Mouse (Mus musculus): ENCODE measurements around the gene Strap.
A peak's percentile ranks its signal among the peaks of the same experiment; 100 is the strongest.

Strap gene

GRCm38 (mm10) chr6:137723898-137724297 lies 11.0 kb upstream of the Strap start:
- peak; percentile 37 for DNase-seq

- no peak for DNase-seq
Observed at GRCm38 (mm10) chr6:137734460-137734845, 425 bp upstream of the Strap start.

GRCm38 (mm10) chr6:137735671-137736238 lies 877 bp downstream of the Strap start:
- DNase-seq, result no peak

DNA sequence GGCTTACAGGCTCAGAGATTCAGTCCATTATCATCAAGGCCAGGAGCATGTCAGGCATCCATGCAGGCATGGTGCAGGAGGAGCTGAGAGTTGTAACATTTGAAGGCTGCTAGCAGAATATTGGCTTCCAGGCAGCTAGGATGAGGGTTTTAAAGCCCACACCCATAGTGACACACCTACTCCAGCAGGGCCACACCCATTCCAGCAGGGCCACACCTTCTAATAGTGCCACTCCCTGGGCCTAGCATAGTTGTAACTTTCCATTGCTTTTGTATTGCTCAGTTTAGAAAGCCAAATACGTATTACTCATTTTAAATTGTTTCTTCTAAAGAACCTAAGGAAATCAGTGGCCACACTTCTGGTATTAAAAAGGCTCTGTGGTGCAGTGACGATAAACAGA lies 6.1 kb downstream of the Strap start:
- no peak for DNase-seq

- DNase-seq, result no peak
Observed at GRCm38 (mm10) chr6:137744700-137745099, 9.8 kb downstream of the Strap start.

DNA sequence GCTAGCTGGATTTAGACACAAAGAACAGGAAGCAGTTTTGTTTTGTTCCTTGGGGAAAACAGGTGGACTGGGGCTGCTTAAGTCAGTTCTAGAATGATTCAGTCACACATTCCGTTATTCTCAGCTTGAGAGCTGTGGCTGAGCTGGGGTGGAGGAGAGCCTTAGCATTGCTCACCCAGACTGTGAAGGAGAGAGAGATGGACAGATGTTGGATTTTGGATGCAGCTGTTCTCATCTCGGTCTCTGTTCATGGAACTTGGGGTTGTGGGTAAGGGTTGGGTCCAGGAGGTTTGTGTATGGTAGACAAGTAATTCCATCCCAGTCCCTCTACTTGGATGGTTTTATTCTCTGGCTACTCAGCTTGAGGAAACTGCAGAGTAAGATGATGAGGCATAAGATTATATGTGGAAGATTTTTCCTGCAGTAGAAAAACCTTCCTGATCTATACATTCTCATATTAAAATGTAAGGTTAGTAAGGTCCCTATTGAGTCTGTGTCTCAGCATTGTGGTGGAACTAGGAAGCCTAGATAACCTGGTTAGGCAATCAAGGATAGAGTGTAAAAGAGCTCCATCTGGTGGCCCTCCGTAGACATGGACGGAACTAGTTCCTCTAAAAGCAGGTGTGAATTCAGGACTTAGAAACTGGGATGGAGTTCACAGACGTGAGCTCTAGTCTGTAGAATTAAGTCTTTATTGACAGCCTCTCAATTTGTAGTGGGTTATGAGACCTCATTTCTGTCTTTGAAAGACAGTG lies 12.5 kb downstream of the Strap start:
- no peak for DNase-seq

DNA sequence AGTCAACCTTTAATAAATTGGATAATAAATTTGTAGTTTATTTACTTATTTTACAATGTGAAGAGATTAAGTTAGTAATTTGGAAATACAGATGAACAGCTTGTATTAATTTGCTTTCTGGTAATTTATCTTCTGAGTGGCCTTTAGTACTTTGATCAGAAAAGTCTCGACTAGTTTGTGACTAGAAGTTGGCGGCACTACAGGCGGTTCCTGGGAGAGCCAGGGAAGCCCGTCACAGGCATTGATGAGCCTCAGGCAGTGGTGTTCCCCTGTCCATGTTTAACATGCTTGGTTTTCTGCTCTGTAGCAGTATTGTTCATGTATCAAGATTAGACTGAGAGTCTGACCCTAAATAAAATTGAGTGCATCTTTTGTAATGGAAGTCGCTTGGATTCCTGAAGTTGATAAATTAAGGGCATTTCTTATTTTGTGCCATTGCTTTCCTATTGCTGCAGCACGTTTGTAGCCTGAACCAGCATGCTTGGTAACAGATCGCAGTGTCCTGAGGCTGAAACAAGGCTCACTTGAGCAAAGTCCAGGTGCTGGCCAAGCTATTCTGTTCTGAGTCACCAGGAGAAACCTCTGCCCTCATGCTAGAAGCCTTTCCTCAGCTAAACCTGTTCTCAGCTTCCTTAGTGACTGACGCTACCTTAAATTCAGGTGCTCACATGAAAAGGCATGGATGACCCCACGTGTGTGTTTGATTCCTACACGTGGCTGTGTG lies 16.8 kb downstream of the Strap start:
- no peak for DNase-seq

DNA sequence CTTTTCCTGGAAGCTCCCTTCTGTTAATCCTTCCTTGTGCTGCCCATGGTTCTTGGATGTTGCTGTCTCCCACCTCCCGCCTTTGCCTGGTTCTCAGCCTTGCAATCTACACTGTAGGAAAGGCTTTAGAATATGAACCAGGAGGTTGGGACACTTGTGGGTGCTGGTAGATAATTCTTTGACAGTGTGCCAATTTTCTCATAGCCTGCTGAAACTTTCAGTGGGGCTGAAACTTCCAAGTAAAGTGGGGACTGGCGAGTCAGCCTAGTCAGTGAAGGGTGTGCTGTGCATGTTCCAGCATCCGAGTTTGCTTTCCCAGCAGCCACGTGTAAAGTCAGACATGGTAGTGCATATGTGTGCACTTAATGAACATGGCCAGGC lies 17.4 kb downstream of the Strap start:
- no peak for DNase-seq

- peak; percentile 75 for DNase-seq
Observed at GRCm38 (mm10) chr6:137754056-137754856, 19.4 kb downstream of the Strap start, which contains the start of gene Dera. Dera (plus strand) TSS chr6:137754546.

- no peak for DNase-seq
Observed at GRCm38 (mm10) chr6:137754857-137755232, 20.0 kb downstream of the Strap start.

GRCm38 (mm10) chr6:137756310-137756709 lies 21.4 kb downstream of the Strap start:
- no peak for DNase-seq

- DNase-seq, result no peak
Observed at GRCm38 (mm10) chr6:137757891-137758290, 23.0 kb downstream of the Strap start.

GRCm38 (mm10) chr6:137759681-137760080 lies 24.8 kb downstream of the Strap start:
- DNase-seq, result no peak

- DNase-seq, result no peak
Observed at GRCm38 (mm10) chr6:137760966-137761365, 26.1 kb downstream of the Strap start.

DNA sequence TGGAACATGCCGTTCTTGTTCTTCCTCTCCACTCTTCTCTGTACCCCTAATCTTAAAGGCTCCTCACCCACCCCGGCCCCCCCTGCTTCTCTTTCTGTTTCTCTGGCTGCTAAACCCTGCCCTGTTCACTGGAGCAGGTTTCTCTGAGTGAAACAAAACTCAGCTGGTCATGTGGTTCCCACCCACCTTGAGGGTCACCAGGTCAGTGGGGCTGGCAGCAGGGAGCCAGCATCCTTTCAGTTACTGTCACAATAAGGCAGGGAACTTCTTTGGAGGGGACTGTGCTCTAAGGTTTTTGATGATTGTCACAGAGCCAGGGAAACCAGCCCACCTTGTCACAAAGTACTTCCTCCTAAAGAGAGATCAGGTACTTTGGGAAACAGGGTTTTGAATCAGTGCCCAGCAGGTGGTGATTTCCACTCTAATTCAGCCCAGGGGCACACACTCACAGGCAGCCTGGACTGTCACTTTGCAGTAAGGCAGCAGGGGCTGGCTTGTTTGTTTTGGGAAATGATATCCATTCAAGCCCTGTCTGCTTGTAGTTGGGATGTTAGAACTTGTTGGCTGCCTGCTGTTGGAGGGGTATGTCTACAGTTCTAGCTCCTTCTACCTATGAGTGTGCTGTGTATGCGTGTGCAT lies 29.8 kb downstream of the Strap start:
- DNase-seq, result no peak

GRCm38 (mm10) chr6:137766177-137766576 lies 31.3 kb downstream of the Strap start:
- no peak for DNase-seq

DNA sequence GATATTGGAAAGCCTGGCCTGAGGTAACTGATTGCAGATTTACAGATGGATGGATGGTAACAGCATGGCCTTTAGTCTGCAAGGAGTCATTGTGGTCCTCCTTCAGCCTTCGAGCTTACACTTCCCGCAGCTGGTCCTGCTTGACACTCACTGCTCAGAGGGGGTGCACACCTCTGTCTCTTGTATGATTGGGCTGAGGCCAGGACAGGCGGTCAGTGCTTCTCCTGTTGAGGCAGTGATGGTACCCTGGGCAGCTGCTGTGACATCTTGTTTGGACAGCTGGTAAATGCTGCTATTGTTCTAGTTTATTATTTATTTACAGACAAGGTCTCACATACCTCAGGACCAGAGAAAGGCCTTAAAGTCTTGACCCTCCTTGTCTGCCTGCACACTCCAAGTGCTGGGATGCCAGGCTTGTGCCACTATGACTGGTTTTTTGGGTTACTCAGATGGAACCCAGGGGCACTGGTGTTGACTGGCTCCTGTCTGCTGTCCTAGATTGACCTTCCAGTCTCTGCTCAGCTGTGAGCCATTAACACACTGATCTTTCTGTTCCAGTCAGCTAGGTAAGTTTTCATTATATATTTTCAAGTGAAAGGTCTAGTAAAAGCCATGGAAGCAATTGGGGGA lies 36.9 kb downstream of the Strap start:
- DNase-seq, result no peak

GRCm38 (mm10) chr6:137772918-137773636 lies 38.2 kb downstream of the Strap start:
- no peak for DNase-seq

DNA sequence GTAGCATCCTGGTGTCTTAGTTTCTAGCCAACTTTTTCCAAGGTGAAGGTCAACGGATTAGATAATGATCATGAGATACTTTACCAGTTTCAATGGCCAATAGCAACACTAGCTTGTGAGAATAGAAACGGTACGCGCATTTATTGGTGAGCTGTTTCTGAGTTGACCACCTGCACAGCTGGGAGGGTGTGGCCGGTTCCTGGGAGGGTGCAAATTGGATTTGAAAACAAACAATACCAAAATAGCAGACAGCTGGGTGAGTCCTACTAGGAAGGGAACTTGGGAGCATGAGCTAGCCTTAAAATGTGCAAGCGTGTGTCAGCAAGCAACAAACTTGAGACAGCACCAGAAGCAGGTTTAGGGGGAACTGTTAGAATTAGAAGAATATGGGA lies 38.8 kb downstream of the Strap start:
- no peak for DNase-seq

DNA sequence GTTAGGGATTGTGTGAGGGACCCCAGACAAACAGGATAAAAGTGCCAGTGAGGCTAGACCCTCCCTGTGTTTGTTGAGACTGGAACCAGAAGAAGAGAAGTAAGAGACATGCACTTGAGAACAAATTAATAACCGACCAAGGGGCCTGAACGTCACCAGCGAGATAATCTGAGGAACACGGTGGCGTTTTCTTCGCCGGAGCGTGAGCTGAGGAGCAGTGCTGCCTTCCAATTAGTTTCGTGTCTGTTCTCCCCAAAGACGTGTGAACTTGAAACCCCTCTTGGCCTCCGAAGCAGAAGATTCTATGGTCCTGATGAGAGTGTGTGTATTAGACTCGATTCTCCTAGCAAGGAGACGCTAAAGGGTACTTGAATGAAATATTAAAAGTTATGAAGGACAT lies 39.3 kb downstream of the Strap start:
- DNase-seq, result no peak

- no peak for DNase-seq
Observed at GRCm38 (mm10) chr6:137775159-137775558, 40.3 kb downstream of the Strap start.

- no peak for DNase-seq
Observed at GRCm38 (mm10) chr6:137776981-137777380, 42.1 kb downstream of the Strap start.
